In genomic region chrX:38600177-38600994, GRCm38 (mm10) we compare ENCODE assay signal across 8 mouse cellular contexts. TPM values are rescaled to one million over a fixed set of nuclear protein-coding genes. Genes with fewer than 3 reads are reported as not detected.
A peak's percentile ranks its signal among the peaks of the same experiment; 100 is the strongest.
DNase-seq lines count a peak whose midpoint lies in the region; ATAC-seq and TF ChIP-seq lines count a peak whose summit lies in the region.

Gene Mcts1 (plus strand): TSS chrX:38600578.

- peak within 1 kb of the TSS; percentile 54 for H3K4me2 ChIP-seq in forebrain, embryonic 15.5 days (replicated peaks)

- peak; percentile 70; the same call in 1 of the 2 replicates for TF ChIP-seq POLR2A in lung, adult 2 months (IDR thresholded peaks at IDR 0.05; ENCODE audit: borderline replicate concordance, extremely low read depth, low read depth, low read length)

- 14% methylated on average over 26 of the region's 26 CpGs for whole genome bisulfite sequencing in forebrain, embryonic 15.5 days
- WGBS in lung, adult 2 months, result 32% methylated on average over 26 of the region's 26 CpGs

- no peaks in the 10 kb centered on the region for H3K9me3 ChIP-seq in forebrain, embryonic 15.5 days

- peak within 1 kb of the TSS; percentile 59 for H3K9ac ChIP-seq in forebrain, embryonic 15.5 days (replicated peaks)

- peak within 1 kb of the TSS; percentile 84 for H3K27ac ChIP-seq in forebrain, embryonic 15.5 days (replicated peaks)

- no peaks in the 10 kb centered on the region for H3K36me3 ChIP-seq in forebrain, embryonic 15.5 days

- ATAC-seq in forebrain, embryonic 15.5 days (replicated peaks), result peak; percentile 95
- peak; percentile 99 for ATAC-seq in neutrophil, adult 5-6 weeks (ENCODE audit: extremely low read depth, insufficient number of reproducible peaks, low FRiP score, poor library complexity, severe bottlenecking)

- no peak for TF ChIP-seq CTCF in lung, adult 2 months (IDR thresholded peaks at IDR 0.05; ENCODE audit: insufficient read depth, low read length)

- no peaks in the 10 kb centered on the region for H3K27me3 ChIP-seq in forebrain, embryonic 15.5 days

- peak; percentile 95 for DNase-seq in ES-CJ7 (ENCODE audit: low read depth, low spot score)
- DNase-seq in cerebellum, adult 11 months, result peak; percentile 58
- peak; percentile 50 for DNase-seq in heart, postnatal 25 days (ENCODE audit: low spot score)
- peak; percentile 77 to 86 for DNase-seq in layer of hippocampus, adult 18-20 months (ENCODE audit: low spot score in 2 of 2)
- peak; percentile 62 for DNase-seq in lung, adult 2 months
- peak; percentile 51 to 71 for DNase-seq in thymus, adult 18-20 months

- no peaks in the 10 kb centered on the region for H3K4me1 ChIP-seq in forebrain, embryonic 15.5 days
- H3K4me1 ChIP-seq in lung, adult 2 months (ENCODE audit: control insufficient read depth, insufficient read depth, low read length), result no peaks in the 10 kb centered on the region

- intact Hi-C loops in heart, postnatal 25 days (cut with DNase I), result loop anchor here (5.0 kb wide), 2 partner anchors 33 to 37 kb away; partner anchors contain the start of gene C1galt1c1

- peak within 1 kb of the TSS; percentile 50 for H3K4me3 ChIP-seq in forebrain, embryonic 15.5 days
- peak within 1 kb of the TSS; percentile 84 for H3K4me3 ChIP-seq in lung, adult 2 months (replicated peaks; ENCODE audit: extremely low read depth, low read depth, low read length)

RNA-seq across cellular contexts. Expression of gene Mcts1, which starts in this region (rescaled TPM):
- 147 and 152 TPM in 2 replicates for polyA plus RNA-seq in forebrain, embryonic 15.5 days (2015; fragmentation: Nextera tagmentation; extraction: Ambion mirVana)
- total RNA-seq in heart, postnatal 25 days (2021), result 10 to 100 TPM; 40.4 to 44.3 TPM
- 10 to 100 TPM; 76.1 to 83.8 TPM for total RNA-seq in layer of hippocampus, adult 18-20 months (2021)
- polyA plus RNA-seq in lung, adult 2 months (2012; rRNA removed), result 5.2 and 8.5 TPM in 2 replicates
- total RNA-seq in neutrophil, adult 5-6 weeks (2017), result 41.3 and 43.0 TPM in 2 replicates

Comparison
In these comparisons a context has a peak if more than half of its experiments do, and no peak if none do; other contexts are left out.
1. Peak in every context shown above with its lines: DNase-seq, ATAC-seq, H3K4me3 ChIP-seq and H3K27ac ChIP-seq.
2. RNA of gene Mcts1 (polyA plus RNA-seq): 147 to 152 TPM in forebrain, embryonic 15.5 days; 5.2 to 8.5 TPM in lung, adult 2 months; every median in the first group is over 10 times any median in the second.